Mouse (Mus musculus): ENCODE measurements at regions not wholly inside any gene's neighbourhood (a gene's known extent, or its start where the extent isn't known, plus 50 kb on each side); places are given as distances from the start of the nearest gene placed in this dataset.

DNA sequence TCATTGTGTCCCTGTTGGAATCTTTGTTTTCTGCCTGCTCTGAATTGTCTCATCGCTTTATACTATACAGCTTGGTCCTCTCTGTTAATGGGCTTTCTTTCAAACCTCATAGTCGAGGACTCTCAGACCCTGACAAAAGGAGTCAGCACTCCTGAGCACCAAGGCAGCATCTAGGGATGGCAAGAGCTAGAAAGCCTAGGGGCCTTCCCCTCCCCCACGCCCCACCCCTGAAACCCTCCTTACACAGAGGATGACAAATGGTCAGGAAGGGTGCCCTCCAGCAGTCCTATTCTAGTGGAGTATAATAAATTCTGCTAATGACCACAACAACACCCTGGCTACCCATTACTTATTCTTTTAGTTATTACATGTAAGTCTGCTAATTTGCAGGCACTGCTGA, 74.4 kb downstream of the Tbx19 start:
- Histone ChIP-seq H3K27ac (ENCODE audit: low read length) (no peak overlapping the region), H3K9ac (replicated peaks; ENCODE audit: low read length) (no peak overlapping the region), H3K9me3 (ENCODE audit: low read length) (no peaks in the 10 kb centered on the region; the same call in 1 of the 2 replicates), H3K27me3 (ENCODE audit: insufficient read depth, low read length) (no peaks in the 10 kb centered on the region), H3K4me2 (replicated peaks; ENCODE audit: low read depth, low read length) (no peak overlapping the region), H3K4me3 (ENCODE audit: low read length) (no peak overlapping the region), H3K36me3 (ENCODE audit: insufficient read depth, low read length) (no peaks in the 10 kb centered on the region), H3K4me1 (ENCODE audit: insufficient read depth, low read length) (no peaks in the 10 kb centered on the region)
- 62% methylated on average over 3 of the region's 3 CpGs for WGBS
- no peak for ATAC-seq (ENCODE audit: low FRiP score, low TSS enrichment)

DNA sequence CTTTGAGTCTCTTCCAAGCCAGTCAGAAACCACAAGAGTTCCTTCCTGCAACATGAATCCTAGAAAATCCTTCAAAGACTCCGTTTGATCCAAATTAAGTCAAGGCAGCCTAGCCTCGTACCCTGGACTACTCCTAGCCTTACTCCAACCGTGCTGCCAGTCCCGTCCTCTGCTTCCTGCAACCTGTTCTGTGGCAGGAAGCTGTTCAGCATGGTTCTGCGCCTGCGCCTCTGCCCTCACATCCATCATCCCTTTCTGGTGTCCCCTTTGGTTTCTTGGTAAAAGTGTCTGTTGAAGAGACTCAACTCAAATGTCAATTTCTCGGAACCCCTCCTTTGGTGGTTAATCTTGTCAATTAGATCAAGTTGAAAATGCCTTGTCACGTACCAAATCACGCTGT, 75.8 kb downstream of the Tbx19 start:
- H3K36me3 ChIP-seq (ENCODE audit: insufficient read depth, low read length): no peaks in the 10 kb centered on the region
- no peaks in the 10 kb centered on the region for H3K4me1 ChIP-seq (ENCODE audit: insufficient read depth, low read length)
- no peak overlapping the region for H3K4me2 ChIP-seq (replicated peaks; ENCODE audit: low read depth, low read length)
- no peaks in the 10 kb centered on the region; the same call in 1 of the 2 replicates for H3K9me3 ChIP-seq (ENCODE audit: low read length)
- no peak overlapping the region for H3K4me3 ChIP-seq (ENCODE audit: low read length)
- no peak overlapping the region for H3K9ac ChIP-seq (replicated peaks; ENCODE audit: low read length)
- no peak overlapping the region for H3K27ac ChIP-seq (ENCODE audit: low read length)
- no peaks in the 10 kb centered on the region for H3K27me3 ChIP-seq (ENCODE audit: insufficient read depth, low read length)
- ATAC-seq (ENCODE audit: low FRiP score, low TSS enrichment): no peak
- 85% methylated on average over 9 of the region's 9 CpGs for WGBS

DNA sequence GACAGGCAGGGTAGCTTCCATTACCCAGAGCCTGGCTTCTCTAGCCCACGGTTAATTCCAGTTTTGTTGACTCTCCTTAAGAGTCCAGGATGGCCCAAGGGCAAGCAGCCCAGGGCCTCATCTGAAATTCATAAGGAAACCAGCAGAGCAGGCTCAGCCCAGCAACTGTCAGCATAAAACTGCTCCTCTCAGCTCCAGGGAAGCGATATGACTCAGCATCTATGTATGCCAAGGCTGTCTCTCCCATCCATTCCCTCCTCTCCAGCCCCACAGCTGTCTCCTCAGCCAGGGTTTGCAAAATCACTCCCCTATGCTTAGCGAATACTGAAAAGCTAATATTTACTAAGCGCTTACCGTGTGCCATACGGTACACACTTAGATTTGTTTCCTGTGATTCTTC, 76.4 kb downstream of the Tbx19 start:
- ATAC-seq (ENCODE audit: low FRiP score, low TSS enrichment): no peak
- no peak overlapping the region for H3K9ac ChIP-seq (replicated peaks; ENCODE audit: low read length)
- H3K27ac ChIP-seq (ENCODE audit: low read length): no peak overlapping the region
- no peaks in the 10 kb centered on the region for H3K36me3 ChIP-seq (ENCODE audit: insufficient read depth, low read length)
- no peaks in the 10 kb centered on the region; the same call in 1 of the 2 replicates for H3K9me3 ChIP-seq (ENCODE audit: low read length)
- no peaks in the 10 kb centered on the region for H3K27me3 ChIP-seq (ENCODE audit: insufficient read depth, low read length)
- H3K4me3 ChIP-seq (ENCODE audit: low read length): no peak overlapping the region
- H3K4me2 ChIP-seq (replicated peaks; ENCODE audit: low read depth, low read length): no peak overlapping the region
- no peaks in the 10 kb centered on the region for H3K4me1 ChIP-seq (ENCODE audit: insufficient read depth, low read length)
- WGBS: 86% methylated on average over 6 of the region's 6 CpGs

DNA sequence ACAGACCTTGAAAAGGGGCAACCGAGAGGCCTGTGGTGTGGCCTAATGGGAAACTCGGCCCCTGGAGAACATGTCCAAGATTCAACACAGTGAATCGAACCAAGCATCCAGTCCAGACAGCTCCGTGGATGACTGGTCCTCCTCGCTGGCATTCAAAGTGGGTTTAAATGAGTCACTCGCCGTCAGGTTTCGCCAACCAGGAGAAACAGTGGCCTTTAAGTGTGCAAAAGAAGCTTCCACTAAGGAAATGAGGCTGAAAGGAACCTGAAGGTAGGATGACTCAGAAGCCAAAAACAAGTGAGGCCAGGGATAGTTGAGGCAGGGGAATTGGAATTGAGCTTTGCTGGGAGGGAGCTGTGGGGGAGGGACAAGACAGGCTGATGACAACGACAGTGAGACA, 80.2 kb downstream of the Tbx19 start:
- H3K9me3 ChIP-seq (ENCODE audit: low read length): no peaks in the 10 kb centered on the region; the same call in 1 of the 2 replicates
- H3K36me3 ChIP-seq (ENCODE audit: insufficient read depth, low read length): no peaks in the 10 kb centered on the region
- H3K27ac ChIP-seq (ENCODE audit: low read length): no peak overlapping the region
- H3K27me3 ChIP-seq (ENCODE audit: insufficient read depth, low read length): no peaks in the 10 kb centered on the region
- WGBS: 84% methylated on average over 9 of the region's 9 CpGs
- 0 out of 2 replicates have a peak, but pooled peaks cover 2% of the 10 kb centered on the region for H3K4me1 ChIP-seq (ENCODE audit: insufficient read depth, low read length)
- no peak overlapping the region for H3K9ac ChIP-seq (replicated peaks; ENCODE audit: low read length)
- no peak overlapping the region for H3K4me3 ChIP-seq (ENCODE audit: low read length)
- no peak overlapping the region for H3K4me2 ChIP-seq (replicated peaks; ENCODE audit: low read depth, low read length)
- no peak for ATAC-seq (ENCODE audit: low FRiP score, low TSS enrichment)

DNA sequence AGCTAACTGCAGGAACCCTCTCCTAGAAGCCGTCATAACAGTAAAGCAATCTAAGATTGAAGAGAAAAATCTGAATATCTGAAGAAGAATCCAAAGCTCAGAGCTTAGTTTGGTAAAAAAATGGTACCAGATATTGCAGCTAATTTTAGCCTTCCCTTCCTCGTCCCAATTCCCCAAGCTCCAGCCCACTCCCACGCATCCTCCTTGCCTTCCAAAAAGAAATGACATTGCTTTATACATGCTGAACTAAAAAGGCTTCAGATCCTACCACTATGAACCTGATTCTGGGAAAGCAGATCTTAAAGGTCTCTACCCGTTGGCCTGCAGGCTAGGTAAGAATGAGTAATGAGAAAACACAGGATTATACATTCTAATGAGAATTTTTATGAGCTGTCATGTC, 83.3 kb downstream of the Tbx19 start:
- Histone ChIP-seq H3K9ac (replicated peaks; ENCODE audit: low read length) (no peak overlapping the region), H3K27me3 (ENCODE audit: insufficient read depth, low read length) (no peaks in the 10 kb centered on the region), H3K27ac (ENCODE audit: low read length) (no peak overlapping the region), H3K4me3 (ENCODE audit: low read length) (no peak overlapping the region), H3K36me3 (ENCODE audit: insufficient read depth, low read length) (no peaks in the 10 kb centered on the region), H3K4me1 (ENCODE audit: insufficient read depth, low read length) (0 out of 2 replicates have a peak, but pooled peaks cover 2% of the 10 kb centered on the region), H3K4me2 (replicated peaks; ENCODE audit: low read depth, low read length) (no peak overlapping the region), H3K9me3 (ENCODE audit: low read length) (no peaks in the 10 kb centered on the region; the same call in 1 of the 2 replicates)
- no peak for ATAC-seq (ENCODE audit: low FRiP score, low TSS enrichment)
- 63% methylated on average over 4 of the region's 4 CpGs for WGBS

DNA sequence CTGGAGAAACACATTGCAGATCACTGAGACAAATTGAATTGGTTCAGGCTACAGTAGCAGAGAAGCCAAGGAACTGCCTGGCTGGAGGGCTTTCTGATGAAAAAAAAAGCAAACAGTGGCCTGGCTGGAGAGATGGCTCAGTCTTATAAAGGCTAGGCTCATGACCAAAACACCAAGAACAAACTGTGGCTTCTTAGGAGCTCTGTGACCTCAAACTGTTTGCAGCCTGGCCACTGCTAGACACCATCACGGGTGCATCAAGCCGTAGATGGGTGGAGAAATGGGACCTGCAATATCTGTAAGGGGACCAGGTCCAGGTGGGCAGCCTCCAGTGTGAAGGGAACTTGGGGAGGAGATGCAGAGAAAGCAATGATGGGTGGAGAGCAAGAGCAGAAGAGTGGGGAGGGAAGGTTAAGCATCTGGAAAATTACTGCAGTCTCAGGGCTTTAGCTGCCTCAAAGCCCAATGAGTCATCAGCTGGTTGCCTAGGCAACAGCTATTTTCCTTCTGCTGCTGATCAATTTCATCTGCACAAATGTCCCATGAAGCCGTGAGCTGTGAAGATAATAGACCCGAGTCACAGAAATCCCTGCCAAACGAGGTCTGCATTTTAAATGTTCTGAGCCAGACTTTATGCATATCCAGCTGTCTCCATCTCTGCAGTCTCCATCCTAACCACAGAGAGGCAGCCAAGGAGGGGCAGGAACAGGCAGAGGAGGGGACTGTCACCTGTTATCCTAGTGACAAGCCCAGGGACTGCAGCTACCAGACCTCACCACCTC, 85.1 kb downstream of the Tbx19 start:
- H3K4me2 ChIP-seq (replicated peaks; ENCODE audit: low read depth, low read length): no peak overlapping the region
- H3K27ac ChIP-seq (ENCODE audit: low read length): no peak overlapping the region
- ATAC-seq (ENCODE audit: low FRiP score, low TSS enrichment): peak; percentile 39; the same call in 1 of the 2 replicates
- no peaks in the 10 kb centered on the region for H3K36me3 ChIP-seq (ENCODE audit: insufficient read depth, low read length)
- whole genome bisulfite sequencing: 45% methylated on average over 5 of the region's 5 CpGs
- H3K9me3 ChIP-seq (ENCODE audit: low read length): no peaks in the 10 kb centered on the region; the same call in 1 of the 2 replicates
- H3K4me3 ChIP-seq (ENCODE audit: low read length): no peak overlapping the region
- no peak overlapping the region for H3K9ac ChIP-seq (replicated peaks; ENCODE audit: low read length)
- H3K4me1 ChIP-seq (ENCODE audit: insufficient read depth, low read length): 0 out of 2 replicates have a peak, but pooled peaks cover 2% of the 10 kb centered on the region
- H3K27me3 ChIP-seq (ENCODE audit: insufficient read depth, low read length): no peaks in the 10 kb centered on the region

DNA sequence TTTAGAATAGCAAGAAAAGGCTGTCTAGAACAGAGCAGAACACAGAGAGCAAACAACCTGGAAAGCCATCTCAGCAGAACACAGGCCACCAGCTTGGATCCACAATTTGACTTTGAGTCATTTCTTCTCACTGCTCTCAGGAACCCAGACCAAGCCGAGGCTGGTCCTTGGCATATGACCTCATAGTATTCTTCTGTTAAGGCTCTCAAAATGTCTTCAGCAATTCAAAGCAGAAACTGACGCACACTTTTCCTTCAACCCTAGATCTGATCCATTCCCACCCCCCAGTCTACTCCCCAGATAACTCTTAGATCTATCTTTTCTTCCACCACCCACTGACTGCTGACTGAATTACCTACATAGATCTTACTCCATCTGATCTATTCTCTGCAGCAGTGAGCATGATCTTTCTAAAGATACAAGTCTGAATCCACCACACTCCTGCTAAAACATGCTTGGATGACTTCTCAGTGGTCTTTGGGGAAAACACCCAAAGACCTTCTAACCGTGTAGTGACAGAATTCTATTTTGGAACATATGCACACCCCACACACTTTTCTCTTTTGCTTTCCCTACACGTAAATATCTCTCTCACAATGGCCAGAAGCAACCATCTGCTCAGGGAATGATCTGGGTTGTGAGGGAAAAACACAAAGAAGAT, 88.6 kb downstream of the Tbx19 start:
- no peak for ATAC-seq (ENCODE audit: low FRiP score, low TSS enrichment)
- Histone ChIP-seq H3K4me1 (ENCODE audit: insufficient read depth, low read length) (0 out of 2 replicates have a peak, but pooled peaks cover 2% of the 10 kb centered on the region), H3K4me2 (replicated peaks; ENCODE audit: low read depth, low read length) (no peak overlapping the region), H3K9ac (replicated peaks; ENCODE audit: low read length) (no peak overlapping the region), H3K4me3 (ENCODE audit: low read length) (no peak overlapping the region), H3K27me3 (ENCODE audit: insufficient read depth, low read length) (no peaks in the 10 kb centered on the region), H3K36me3 (ENCODE audit: insufficient read depth, low read length) (no peaks in the 10 kb centered on the region), H3K9me3 (ENCODE audit: low read length) (no peaks in the 10 kb centered on the region), H3K27ac (ENCODE audit: low read length) (no peak overlapping the region)
- 87% methylated on average over 4 of the region's 4 CpGs for WGBS

DNA sequence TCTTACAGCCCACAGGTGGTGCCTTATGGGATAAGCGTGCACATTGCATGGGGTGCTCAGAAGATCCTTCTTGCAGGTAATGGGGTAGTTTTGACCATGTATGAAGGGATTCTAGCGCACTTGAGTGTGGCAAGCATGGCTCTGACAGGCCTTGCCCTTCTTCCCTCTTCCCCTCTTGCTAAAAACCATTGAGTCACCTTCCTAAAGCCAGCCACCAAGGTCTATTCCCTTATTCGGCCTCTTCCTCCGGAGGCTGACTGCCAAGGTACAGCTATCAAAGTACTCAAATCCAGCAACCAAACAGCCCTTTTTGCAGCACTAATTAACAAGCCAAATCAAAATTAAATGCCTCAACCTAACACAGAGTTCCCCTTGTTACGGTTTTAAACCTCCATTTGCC, 95.6 kb downstream of the Tbx19 start:
- H3K9ac ChIP-seq (replicated peaks; ENCODE audit: low read length): no peak overlapping the region
- H3K27me3 ChIP-seq (ENCODE audit: insufficient read depth, low read length): no peaks in the 10 kb centered on the region
- no peaks in the 10 kb centered on the region for H3K9me3 ChIP-seq (ENCODE audit: low read length)
- no peak overlapping the region for H3K4me3 ChIP-seq (ENCODE audit: low read length)
- ATAC-seq (ENCODE audit: low FRiP score, low TSS enrichment): no peak
- no peak overlapping the region for H3K27ac ChIP-seq (ENCODE audit: low read length)
- no peaks in the 10 kb centered on the region for H3K36me3 ChIP-seq (ENCODE audit: insufficient read depth, low read length)
- WGBS: 87% methylated on average over 5 of the region's 5 CpGs
- H3K4me2 ChIP-seq (replicated peaks; ENCODE audit: low read depth, low read length): no peak overlapping the region
- H3K4me1 ChIP-seq (ENCODE audit: insufficient read depth, low read length): no peaks in the 10 kb centered on the region

DNA sequence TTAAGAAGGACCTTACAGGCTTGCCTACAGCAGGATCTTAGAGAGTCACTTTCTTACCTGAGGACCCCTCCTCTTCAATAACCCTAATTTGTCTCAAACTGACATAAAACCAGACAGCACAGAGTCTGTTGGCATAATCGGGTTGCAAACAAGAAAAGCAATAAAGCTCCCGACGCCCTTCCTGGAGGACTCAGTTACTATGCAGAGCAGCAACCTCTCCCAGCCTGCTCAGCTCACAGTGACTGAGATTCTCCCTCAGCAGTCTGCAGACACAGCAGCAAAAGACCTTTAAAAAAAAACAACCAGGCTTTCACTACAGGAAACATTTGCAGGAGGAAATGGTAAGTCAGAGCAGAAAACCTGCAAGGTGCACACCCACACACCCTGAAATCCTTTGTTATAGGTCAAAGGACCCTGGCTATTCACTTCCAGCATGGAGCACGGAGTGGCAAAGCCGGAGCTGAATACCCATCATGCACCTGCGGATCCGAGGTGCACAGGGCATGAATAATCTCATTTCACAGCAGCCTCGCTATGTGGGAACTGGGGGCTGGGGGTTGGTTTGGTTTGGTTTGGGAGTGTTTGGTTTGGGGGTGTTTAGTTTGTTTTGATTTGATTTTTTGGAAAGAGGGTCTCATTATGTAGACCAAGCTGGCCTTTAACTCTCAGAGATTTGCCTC, 97.6 kb downstream of the Tbx19 start:
- Histone ChIP-seq H3K36me3 (ENCODE audit: insufficient read depth, low read length) (no peaks in the 10 kb centered on the region), H3K9me3 (ENCODE audit: low read length) (no peaks in the 10 kb centered on the region), H3K27ac (ENCODE audit: low read length) (no peak overlapping the region), H3K4me1 (ENCODE audit: insufficient read depth, low read length) (no peaks in the 10 kb centered on the region), H3K4me2 (replicated peaks; ENCODE audit: low read depth, low read length) (no peak overlapping the region), H3K4me3 (ENCODE audit: low read length) (no peak overlapping the region), H3K9ac (replicated peaks; ENCODE audit: low read length) (no peak overlapping the region), H3K27me3 (ENCODE audit: insufficient read depth, low read length) (no peaks in the 10 kb centered on the region)
- ATAC-seq (ENCODE audit: low FRiP score, low TSS enrichment): no peak
- WGBS: 62% methylated on average over 8 of the region's 8 CpGs

Data from kidney, embryonic 16.5 days (tissue).